11 mouse cellular contexts compared by ENCODE assay signal in genomic region chr4:53203595-53204400, GRCm38 (mm10). TPM values are rescaled to one million over a fixed set of nuclear protein-coding genes. Genes with fewer than 3 reads are reported as not detected.
DNase-seq lines count a peak whose midpoint lies in the region; ATAC-seq and TF ChIP-seq lines count a peak whose summit lies in the region.
"Had no signal": no experiment of that assay in that cellular context is flagged by ENCODE, and none has a peak within 500 bp of the region (broad histone marks: within the 10 kb centered on the region; RNA-seq: fewer than 3 reads in every experiment).

No protein-coding gene starts in this region.

- H3K9ac ChIP-seq in kidney, postnatal 0 days (ENCODE audit: low read depth, low read length): no peak overlapping the region

- H3K36me3 ChIP-seq in heart, embryonic 10.5 days: no peaks in the 10 kb centered on the region
- no peaks in the 10 kb centered on the region for H3K36me3 ChIP-seq in kidney, postnatal 0 days (ENCODE audit: insufficient read depth, low read length)
- H3K36me3 ChIP-seq: limb, embryonic 10.5 days had no signal

- no peaks in the 10 kb centered on the region; the same call in 1 of the 2 replicates for H3K4me1 ChIP-seq in heart, embryonic 10.5 days
- no peaks in the 10 kb centered on the region for H3K4me1 ChIP-seq in kidney, postnatal 0 days (replicated peaks; ENCODE audit: insufficient read depth, low read length)
- H3K4me1 ChIP-seq: limb, embryonic 10.5 days had no signal

- 76% methylated on average over 15 of the region's 15 CpGs for WGBS in heart, embryonic 10.5 days
- WGBS in kidney, postnatal 0 days: 60% methylated on average over 15 of the region's 15 CpGs

- H3K9me3 ChIP-seq in heart, embryonic 10.5 days: no peaks in the 10 kb centered on the region
- no peaks in the 10 kb centered on the region for H3K9me3 ChIP-seq in kidney, postnatal 0 days (replicated peaks; ENCODE audit: low read length)
- H3K9me3 ChIP-seq: limb, embryonic 10.5 days had no signal

- H3K4me2 ChIP-seq in kidney, postnatal 0 days (ENCODE audit: low read length): no peak overlapping the region

- no peak overlapping the region for H3K4me3 ChIP-seq in heart, embryonic 10.5 days
- H3K4me3 ChIP-seq in kidney, postnatal 0 days (replicated peaks; ENCODE audit: low read depth, low read length): no peak overlapping the region
- H3K4me3 ChIP-seq: limb, embryonic 10.5 days had no signal

- no peaks in the 10 kb centered on the region for H3K27me3 ChIP-seq in heart, embryonic 10.5 days (ENCODE audit: insufficient read depth, poor library complexity, severe bottlenecking)
- no peaks in the 10 kb centered on the region for H3K27me3 ChIP-seq in kidney, postnatal 0 days (ENCODE audit: insufficient read depth, low read length)

- peak; percentile 94 for DNase-seq in heart, adult 11 months
- DNase-seq in heart, embryonic 10.5 days (ENCODE audit: low spot score): no peak
- peak; percentile 14 for DNase-seq in ovary, postnatal 36 days (ENCODE audit: low spot score)
- DNase-seq in ovary, postnatal 10 days (ENCODE audit: low spot score): no peak
- DNase-seq in kidney, postnatal 0 days (ENCODE audit: low spot score): peak; percentile 40
- no peak for DNase-seq in frontal cortex, postnatal 14 days (ENCODE audit: low spot score in 2 of 2)
- DNase-seq: thymus, postnatal 36 days had no signal

- H3K27ac ChIP-seq in heart, embryonic 10.5 days: no peak overlapping the region
- H3K27ac ChIP-seq in kidney, postnatal 0 days: no peak overlapping the region
- H3K27ac ChIP-seq: limb, embryonic 10.5 days had no signal

- ATAC-seq in kidney, postnatal 0 days (replicated peaks; ENCODE audit: low FRiP score, low read depth): 0 out of 2 replicates have a peak, but pooled peaks have one; percentile 7
- ATAC-seq in megakaryocyte, adult 5-6 weeks (ENCODE audit: poor library complexity, severe bottlenecking): peak; percentile 67
- no peak for ATAC-seq in cerebellum, adult (ENCODE audit: insufficient number of reproducible peaks, low FRiP score, low TSS enrichment)
- ATAC-seq: inflammation-experienced regulatory T-cells, adult 6 months had no signal

- no peak for TF ChIP-seq CTCF in kidney, postnatal 0 days (IDR thresholded peaks at IDR 0.05; ENCODE audit: low read depth)

RNA-seq across cellular contexts. Expression of gene Abca1, which starts 44.1 kb away (rescaled TPM):
- 1.6 and 4.2 TPM in 2 replicates for polyA plus RNA-seq in heart, embryonic 10.5 days (2016; fragmentation: Nextera tagmentation; extraction: Ambion mirVana)
- polyA plus RNA-seq in kidney, postnatal 0 days (2015; fragmentation: Nextera tagmentation; extraction: Ambion mirVana): 3.7 and 4.7 TPM in 2 replicates
- 1.2 and 1.8 TPM in 2 replicates for total RNA-seq in megakaryocyte, adult 5-6 weeks (2015)
- total RNA-seq in megakaryocyte, adult 5-6 weeks (2017): 2.5 and 3.4 TPM in 2 replicates

Comparison
In these comparisons a context has a peak if more than half of its experiments do, and no peak if none do; other contexts are left out.
1. DNase-seq: peak in heart, adult 11 months (single experiment), ovary, postnatal 36 days (single experiment) and kidney, postnatal 0 days (single experiment); none in heart, embryonic 10.5 days (single experiment), ovary, postnatal 10 days (single experiment) and frontal cortex, postnatal 14 days (0 of 2).